Mouse (Mus musculus) midbrain, embryonic 12.5 days (tissue): ENCODE data around the gene Dnm3. TPM values are rescaled to one million over a fixed set of nuclear protein-coding genes. Genes with fewer than 3 reads are reported as not detected.

Experiments
- ATAC-seq: fragments of 200-750 bp; cut with Nextera tagmentation; 2 replicates; pipeline ENCODE4 v1.8.0; 2017; ENCODE audit warnings: low read depth, moderate TSS enrichment, moderate library complexity; ENCODE audit not compliant: low FRiP score
- H3K27ac ChIP-seq: fragments of 300-500 bp; sonication (generic); replicated peaks from 2 replicates; pipeline ENCODE4 v1.5.1; 2016; ENCODE audit warnings: mild to moderate bottlenecking
- H3K27me3 ChIP-seq: fragments of 300-500 bp; sonication (generic); 2 replicates; pipeline ENCODE4 v1.6.1; 2016; ENCODE audit warnings: mild to moderate bottlenecking
- H3K36me3 ChIP-seq: fragments of 300-500 bp; sonication (generic); 2 replicates; pipeline ENCODE4 v1.6.1; 2016
- H3K4me1 ChIP-seq: fragments of 300-500 bp; sonication (generic); 2 replicates; pipeline ENCODE4 v1.6.1; 2016
- H3K4me2 ChIP-seq: fragments of 300-500 bp; sonication (generic); replicated peaks from 2 replicates; pipeline ENCODE4 v1.6.1; 2016; ENCODE audit warnings: mild to moderate bottlenecking, moderate library complexity
- H3K4me3 ChIP-seq: fragments of 300-500 bp; sonication (generic); 2 replicates; pipeline ENCODE4 v1.5.1; 2016; ENCODE audit warnings: mild to moderate bottlenecking
- H3K9ac ChIP-seq: fragments of 300-500 bp; sonication (generic); replicated peaks from 2 replicates; pipeline ENCODE4 v1.6.1; 2016; ENCODE audit warnings: mild to moderate bottlenecking, moderate library complexity
- H3K9me3 ChIP-seq: fragments of 300-500 bp; sonication (generic); 2 replicates; pipeline ENCODE4 v1.6.1; 2016; ENCODE audit warnings: mild to moderate bottlenecking
- WGBS: fragments of 180-500 bp; shearing (Covaris S2); methylation state at CpG from one replicate; pipeline ENCODE4 v1.1.7; 2016; 5-methylcytosine and 5-hydroxymethylcytosine counted together
- polyA plus RNA-seq: library from polyadenylated mRNA; unstranded; fragments of >200 nt; fragmentation: Nextera tagmentation; extraction: Ambion mirVana; gene quantifications from 2 replicates; pipeline ENCODE4 v1.2.1, GENCODE M21; 2016

Dnm3 gene
- polyA plus RNA-seq, 1 experiment from 2014 or later, result 14.2 TPM

GRCm38 (mm10) chr1:162215743-162216142 is 262.1 kb downstream of the Dnm3 start:
- Histone ChIP-seq H3K27ac (no peak overlapping the region), H3K9ac (no peak overlapping the region), H3K9me3 (no peaks in the 10 kb centered on the region), H3K36me3 (no peaks in the 10 kb centered on the region), H3K4me2 (no peak overlapping the region), H3K4me3 (no peak overlapping the region), H3K4me1 (0 out of 2 replicates have a peak, but pooled peaks cover 9% of the 10 kb centered on the region), H3K27me3 (peaks cover 23% of the 10 kb centered on the region)
- 71% methylated on average over 5 of the region's 5 CpGs for WGBS
- ATAC-seq, result no peak

GRCm38 (mm10) chr1:162213066-162213465 is 264.8 kb downstream of the Dnm3 start:
- 82% methylated on average over 8 of the region's 8 CpGs for WGBS
- peaks cover 25% of the 10 kb centered on the region for H3K4me1 ChIP-seq
- no peaks in the 10 kb centered on the region for H3K9me3 ChIP-seq
- H3K4me3 ChIP-seq, result no peak overlapping the region
- H3K27me3 ChIP-seq, result peaks cover 30% of the 10 kb centered on the region
- H3K9ac ChIP-seq, result no peak overlapping the region
- ATAC-seq, result no peak
- H3K36me3 ChIP-seq, result no peaks in the 10 kb centered on the region
- H3K27ac ChIP-seq, result no peak overlapping the region
- H3K4me2 ChIP-seq, result no peak overlapping the region

DNA sequence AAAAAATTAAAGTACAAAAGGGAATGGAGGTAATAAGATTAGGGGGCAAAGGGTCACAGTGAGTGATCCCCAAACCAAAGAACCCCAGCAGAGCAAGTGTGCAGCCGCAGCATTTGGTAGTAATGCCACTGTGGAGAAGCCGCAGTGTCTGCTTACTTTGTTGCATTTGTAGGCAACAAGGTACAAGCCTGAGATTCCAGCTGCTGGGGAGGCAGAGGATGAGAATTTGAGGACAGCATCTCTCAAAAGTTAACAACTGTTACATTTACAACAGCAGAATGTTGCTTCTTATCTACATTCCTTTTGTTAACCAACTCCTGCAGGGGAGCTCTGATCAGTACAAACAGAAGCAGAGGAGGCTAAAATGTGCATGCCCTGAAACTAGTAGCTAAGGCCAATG is 267.3 kb downstream of the Dnm3 start:
- Histone ChIP-seq H3K4me2 (no peak overlapping the region), H3K4me1 (peaks cover 16% of the 10 kb centered on the region), H3K9ac (no peak overlapping the region), H3K27me3 (peaks cover 20% of the 10 kb centered on the region), H3K27ac (no peak overlapping the region), H3K36me3 (no peaks in the 10 kb centered on the region), H3K4me3 (no peak overlapping the region), H3K9me3 (no peaks in the 10 kb centered on the region)
- 5% methylated on average over 2 of the region's 2 CpGs for WGBS
- no peak for ATAC-seq

DNA sequence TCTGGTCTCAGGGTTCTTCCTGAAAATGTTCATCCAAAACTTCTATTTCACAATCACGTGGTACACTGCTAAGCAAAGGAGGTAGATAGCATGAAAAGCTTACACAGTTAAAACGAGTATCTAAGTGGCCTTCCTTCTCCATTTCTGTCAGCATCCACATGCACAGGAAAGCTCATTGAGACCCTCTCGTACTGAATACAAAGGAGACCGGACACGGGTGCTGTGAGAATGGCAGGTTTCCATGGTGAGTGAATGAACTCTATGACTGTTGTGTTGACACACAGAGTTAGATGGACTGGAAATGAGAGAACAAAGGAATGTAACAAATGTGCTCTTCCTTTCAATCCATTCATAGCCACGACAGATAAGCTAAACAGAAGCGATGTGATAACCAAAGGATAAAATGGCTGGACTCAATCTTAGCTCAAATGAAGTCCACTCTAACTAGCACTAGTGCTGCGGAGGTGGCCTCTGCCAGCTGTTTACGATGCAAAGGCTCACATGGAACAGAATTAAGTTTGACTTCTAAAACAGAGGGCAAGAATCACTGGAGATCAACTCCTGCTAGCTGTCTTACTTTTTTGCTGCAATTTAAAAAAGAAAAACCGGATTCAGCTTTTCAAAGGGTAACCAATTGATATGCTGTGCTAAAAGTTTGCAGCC is 268.2 kb downstream of the Dnm3 start:
- Histone ChIP-seq H3K9ac (no peak overlapping the region), H3K9me3 (no peaks in the 10 kb centered on the region), H3K4me3 (no peak overlapping the region), H3K4me2 (peak overlapping the region; percentile 31), H3K36me3 (no peaks in the 10 kb centered on the region), H3K27me3 (peaks cover 18% of the 10 kb centered on the region), H3K27ac (peak overlapping the region; percentile 36; the same call in 1 of the 2 replicates), H3K4me1 (peaks cover 16% of the 10 kb centered on the region)
- 14% methylated on average over 10 of the region's 10 CpGs for WGBS
- ATAC-seq, result peak; percentile 78

GRCm38 (mm10) chr1:162209010-162209409 is 268.8 kb downstream of the Dnm3 start:
- WGBS, result 73% methylated on average over 9 of the region's 9 CpGs
- Histone ChIP-seq H3K36me3 (no peaks in the 10 kb centered on the region), H3K9me3 (no peaks in the 10 kb centered on the region), H3K27me3 (peaks cover 19% of the 10 kb centered on the region), H3K4me2 (peak overlapping the region; percentile 31), H3K9ac (no peak overlapping the region), H3K4me1 (peaks cover 16% of the 10 kb centered on the region), H3K4me3 (no peak overlapping the region), H3K27ac (no peak overlapping the region)
- no peak for ATAC-seq

DNA sequence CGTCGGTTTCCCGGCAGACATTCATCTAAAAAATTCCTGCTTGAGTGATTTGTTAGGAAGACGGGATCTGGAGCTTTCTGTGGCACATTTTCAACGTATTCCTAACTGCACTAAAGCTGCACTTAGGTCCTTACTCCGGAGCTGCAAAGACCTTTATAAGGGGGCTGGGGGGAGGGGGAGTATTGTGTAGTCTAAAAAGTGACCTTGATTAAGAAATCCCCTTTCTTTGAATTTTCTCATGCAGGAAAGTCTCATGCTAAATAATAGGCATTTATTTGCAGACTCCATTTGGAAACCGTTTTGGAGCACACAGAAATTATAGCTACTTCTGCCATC is 270.2 kb downstream of the Dnm3 start:
- Histone ChIP-seq H3K4me2 (no peak overlapping the region), H3K27me3 (peaks cover 19% of the 10 kb centered on the region), H3K9me3 (no peaks in the 10 kb centered on the region), H3K4me3 (no peak overlapping the region), H3K36me3 (no peaks in the 10 kb centered on the region), H3K27ac (no peak overlapping the region), H3K4me1 (peaks cover 21% of the 10 kb centered on the region), H3K9ac (no peak overlapping the region)
- ATAC-seq, result no peak
- 55% methylated on average over 7 of the region's 7 CpGs for WGBS

- ATAC-seq, result no peak
- no peak overlapping the region for H3K27ac ChIP-seq
- H3K4me3 ChIP-seq, result no peak overlapping the region
- H3K4me2 ChIP-seq, result no peak overlapping the region
- WGBS, result 61% methylated on average over 12 of the region's 12 CpGs
- no peak overlapping the region for H3K9ac ChIP-seq
- peaks cover 21% of the 10 kb centered on the region for H3K4me1 ChIP-seq
- peaks cover 15% of the 10 kb centered on the region for H3K27me3 ChIP-seq
- no peaks in the 10 kb centered on the region for H3K9me3 ChIP-seq
- no peaks in the 10 kb centered on the region for H3K36me3 ChIP-seq
These were observed 270.7 kb downstream of the Dnm3 start for GRCm38 (mm10) chr1:162206998-162207707.

DNA sequence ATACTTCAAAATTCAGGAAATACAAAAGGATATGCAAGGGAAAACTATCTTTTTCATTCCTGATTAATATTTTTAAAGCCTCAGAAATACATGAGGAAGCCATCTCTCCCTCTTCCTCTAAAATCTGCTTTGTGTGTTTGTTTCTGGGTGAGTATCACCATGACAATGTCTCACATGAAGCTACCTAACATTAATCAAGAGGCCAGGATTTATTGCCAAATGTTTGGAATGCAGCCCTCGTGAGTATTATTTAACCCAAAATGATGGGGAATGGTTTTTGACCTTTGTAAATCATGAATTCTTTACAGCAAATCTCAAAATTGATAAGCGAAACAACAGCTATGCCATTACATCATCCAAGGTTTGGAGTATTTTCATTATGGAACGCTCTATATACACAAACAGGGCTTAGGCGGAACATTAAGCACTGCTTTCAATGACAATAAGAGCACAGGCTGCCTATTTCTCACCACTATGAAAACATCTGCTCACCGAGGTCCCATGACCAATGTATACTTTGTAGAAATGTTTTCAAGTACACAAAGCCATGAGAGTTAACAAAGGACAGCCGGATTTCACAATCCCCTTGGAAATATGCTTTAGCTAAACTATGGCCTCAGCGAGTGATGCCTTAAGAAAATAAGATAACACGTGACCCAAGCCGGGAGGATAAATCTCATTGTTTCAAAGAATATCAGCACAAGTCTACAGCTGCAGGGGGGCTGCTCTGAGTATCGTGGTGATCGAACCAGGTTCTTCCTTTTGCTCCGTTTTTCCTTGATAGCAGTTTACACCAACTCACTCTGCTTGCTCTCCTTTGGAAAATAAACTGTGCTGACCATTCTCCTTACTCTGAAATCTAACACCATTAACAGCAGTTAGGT is 275.1 kb downstream of the Dnm3 start:
- peaks cover 5% of the 10 kb centered on the region; the same call in 1 of the 2 replicates for H3K4me1 ChIP-seq
- WGBS, result 38% methylated on average over 12 of the region's 12 CpGs
- no peak overlapping the region; the same call in 1 of the 2 replicates for H3K4me2 ChIP-seq
- peaks cover 15% of the 10 kb centered on the region for H3K27me3 ChIP-seq
- H3K27ac ChIP-seq, result peak overlapping the region; percentile 39; the same call in 1 of the 2 replicates
- H3K9ac ChIP-seq, result no peak overlapping the region
- H3K36me3 ChIP-seq, result no peaks in the 10 kb centered on the region
- no peak overlapping the region for H3K4me3 ChIP-seq
- no peaks in the 10 kb centered on the region for H3K9me3 ChIP-seq
- peak; percentile 86 for ATAC-seq

GRCm38 (mm10) chr1:162200446-162200845 is 277.4 kb downstream of the Dnm3 start:
- no peaks in the 10 kb centered on the region for H3K9me3 ChIP-seq
- WGBS, result 88% methylated on average over 6 of the region's 6 CpGs
- H3K27me3 ChIP-seq, result peaks cover 15% of the 10 kb centered on the region; the same call in 1 of the 2 replicates
- no peak for ATAC-seq
- no peak overlapping the region for H3K4me2 ChIP-seq
- H3K4me1 ChIP-seq, result peaks cover 16% of the 10 kb centered on the region
- no peak overlapping the region for H3K9ac ChIP-seq
- no peak overlapping the region for H3K27ac ChIP-seq
- no peaks in the 10 kb centered on the region for H3K36me3 ChIP-seq
- no peak overlapping the region for H3K4me3 ChIP-seq

- no peaks in the 10 kb centered on the region for H3K9me3 ChIP-seq
- WGBS, result 61% methylated on average over 9 of the region's 9 CpGs
- H3K27me3 ChIP-seq, result peaks cover 16% of the 10 kb centered on the region; the same call in 1 of the 2 replicates
- H3K9ac ChIP-seq, result no peak overlapping the region
- H3K4me2 ChIP-seq, result no peak overlapping the region
- H3K4me1 ChIP-seq, result peaks cover 11% of the 10 kb centered on the region
- no peaks in the 10 kb centered on the region for H3K36me3 ChIP-seq
- H3K27ac ChIP-seq, result no peak overlapping the region
- ATAC-seq, result peak; percentile 41; the same call in 1 of the 2 replicates
- no peak overlapping the region for H3K4me3 ChIP-seq
These were observed 280.8 kb downstream of the Dnm3 start for GRCm38 (mm10) chr1:162196812-162197680.

GRCm38 (mm10) chr1:162188744-162189143 is 289.1 kb downstream of the Dnm3 start:
- no peak overlapping the region for H3K4me3 ChIP-seq
- no peak for ATAC-seq
- no peak overlapping the region for H3K4me2 ChIP-seq
- H3K9me3 ChIP-seq, result no peaks in the 10 kb centered on the region
- no peaks in the 10 kb centered on the region for H3K27me3 ChIP-seq
- peaks cover 15% of the 10 kb centered on the region for H3K4me1 ChIP-seq
- WGBS, result 86% methylated on average over 4 of the region's 4 CpGs
- no peak overlapping the region for H3K27ac ChIP-seq
- no peak overlapping the region for H3K9ac ChIP-seq
- H3K36me3 ChIP-seq, result no peaks in the 10 kb centered on the region
